In genomic region chr9:120410421-120410820, GRCm38 (mm10) we compare ENCODE assay signal across 8 mouse cellular contexts.
A peak's percentile ranks its signal among the peaks of the same experiment; 100 is the strongest.
DNase-seq lines count a peak whose midpoint lies in the region; ATAC-seq and TF ChIP-seq lines count a peak whose summit lies in the region.

No protein-coding gene starts in this region.

- H3K9me3 ChIP-seq in forebrain, embryonic 10.5 days: no peaks in the 10 kb centered on the region
- H3K9me3 ChIP-seq in forebrain, embryonic 15.5 days: no peaks in the 10 kb centered on the region
- no peaks in the 10 kb centered on the region for H3K9me3 ChIP-seq in midbrain, embryonic 10.5 days (replicated peaks)
- H3K9me3 ChIP-seq in midbrain, embryonic 11.5 days (ENCODE audit: control insufficient read depth, low read length): no peaks in the 10 kb centered on the region
- no peaks in the 10 kb centered on the region for H3K9me3 ChIP-seq in lung, postnatal 0 days (ENCODE audit: low read length)

- H3K27me3 ChIP-seq in forebrain, embryonic 10.5 days (ENCODE audit: poor library complexity, severe bottlenecking): no peaks in the 10 kb centered on the region
- no peaks in the 10 kb centered on the region for H3K27me3 ChIP-seq in forebrain, embryonic 15.5 days
- no peaks in the 10 kb centered on the region for H3K27me3 ChIP-seq in midbrain, embryonic 10.5 days (ENCODE audit: low read depth, poor library complexity, severe bottlenecking)
- no peaks in the 10 kb centered on the region for H3K27me3 ChIP-seq in midbrain, embryonic 11.5 days (ENCODE audit: control insufficient read depth, insufficient read depth, low read length)
- no peaks in the 10 kb centered on the region for H3K27me3 ChIP-seq in lung, postnatal 0 days (replicated peaks; ENCODE audit: insufficient read depth, low read length)
- no peaks in the 10 kb centered on the region for H3K27me3 ChIP-seq in splenic B cell, adult 2 months (ENCODE audit: control insufficient read depth, insufficient read depth, low read length, poor library complexity, severe bottlenecking)

- no peak for TF ChIP-seq EP300 in lung, postnatal 0 days (IDR thresholded peaks at IDR 0.05)

- H3K4me3 ChIP-seq in forebrain, embryonic 10.5 days: no peak overlapping the region
- no peak overlapping the region for H3K4me3 ChIP-seq in forebrain, embryonic 15.5 days
- no peak overlapping the region for H3K4me3 ChIP-seq in midbrain, embryonic 10.5 days
- H3K4me3 ChIP-seq in midbrain, embryonic 11.5 days (ENCODE audit: low read depth, low read length): no peak overlapping the region
- no peak overlapping the region for H3K4me3 ChIP-seq in lung, postnatal 0 days (ENCODE audit: low read depth, low read length)

- peak; percentile 36 for DNase-seq in forebrain, embryonic 10.5 days (ENCODE audit: extremely low spot score, low spot score)
- peak; percentile 28 for DNase-seq in midbrain, embryonic 10.5 days (ENCODE audit: low spot score)
- DNase-seq in midbrain, embryonic 11.5 days (ENCODE audit: low spot score, missing footprints): no peak
- DNase-seq in brain, adult 2 months (ENCODE audit: low read depth, low spot score): peak; percentile 86
- DNase-seq in frontal cortex, postnatal 36 days (ENCODE audit: low spot score in 2 of 2): peak; percentile 59 to 68
- peak; percentile 59 for DNase-seq in lung, postnatal 0 days (ENCODE audit: low spot score)
- DNase-seq in splenic B cell, adult 2 months (ENCODE audit: low read depth, low spot score): peak; percentile 71

- no peaks in the 10 kb centered on the region for H3K4me1 ChIP-seq in forebrain, embryonic 10.5 days
- H3K4me1 ChIP-seq in forebrain, embryonic 15.5 days: no peaks in the 10 kb centered on the region
- peaks cover 8% of the 10 kb centered on the region; the same call in 1 of the 2 replicates for H3K4me1 ChIP-seq in midbrain, embryonic 10.5 days
- peaks cover 2% of the 10 kb centered on the region; the same call in 1 of the 2 replicates for H3K4me1 ChIP-seq in midbrain, embryonic 11.5 days (ENCODE audit: control insufficient read depth, insufficient read depth, low read length)
- no peaks in the 10 kb centered on the region for H3K4me1 ChIP-seq in lung, postnatal 0 days (ENCODE audit: insufficient read depth, low read depth, low read length)

- no peak for ATAC-seq in forebrain, embryonic 15.5 days (replicated peaks)
- ATAC-seq in midbrain, embryonic 11.5 days (ENCODE audit: low FRiP score): no peak
- no peak for ATAC-seq in lung, postnatal 0 days

- no peaks in the 10 kb centered on the region for H3K36me3 ChIP-seq in forebrain, embryonic 10.5 days (replicated peaks)
- H3K36me3 ChIP-seq in forebrain, embryonic 15.5 days: no peaks in the 10 kb centered on the region
- H3K36me3 ChIP-seq in midbrain, embryonic 10.5 days: no peaks in the 10 kb centered on the region
- H3K36me3 ChIP-seq in midbrain, embryonic 11.5 days (ENCODE audit: control insufficient read depth, insufficient read depth, low read length): no peaks in the 10 kb centered on the region
- no peaks in the 10 kb centered on the region for H3K36me3 ChIP-seq in lung, postnatal 0 days (ENCODE audit: insufficient read depth, low read length)
- H3K36me3 ChIP-seq in splenic B cell, adult 2 months (ENCODE audit: control insufficient read depth, insufficient read depth, low read length, poor library complexity, severe bottlenecking): no peaks in the 10 kb centered on the region

- no peak overlapping the region for H3K9ac ChIP-seq in forebrain, embryonic 15.5 days (replicated peaks)
- no peak overlapping the region for H3K9ac ChIP-seq in midbrain, embryonic 11.5 days (ENCODE audit: low read length)
- no peak overlapping the region for H3K9ac ChIP-seq in lung, postnatal 0 days (replicated peaks; ENCODE audit: low read depth)

- H3K4me2 ChIP-seq in forebrain, embryonic 15.5 days (replicated peaks): no peak overlapping the region
- H3K4me2 ChIP-seq in midbrain, embryonic 11.5 days: no peak overlapping the region
- no peak overlapping the region for H3K4me2 ChIP-seq in lung, postnatal 0 days (replicated peaks; ENCODE audit: low read depth, low read length)

- WGBS in forebrain, embryonic 10.5 days: 34% methylated on average over 5 of the region's 5 CpGs
- WGBS in forebrain, embryonic 15.5 days: 31% methylated on average over 5 of the region's 5 CpGs
- 35% methylated on average over 5 of the region's 5 CpGs for WGBS in midbrain, embryonic 10.5 days
- WGBS in midbrain, embryonic 11.5 days: 27% methylated on average over 5 of the region's 5 CpGs
- 20% methylated on average over 5 of the region's 5 CpGs for WGBS in lung, postnatal 0 days

- H3K27ac ChIP-seq in forebrain, embryonic 10.5 days: no peak overlapping the region
- H3K27ac ChIP-seq in forebrain, embryonic 15.5 days (replicated peaks): no peak overlapping the region
- H3K27ac ChIP-seq in midbrain, embryonic 10.5 days (replicated peaks): no peak overlapping the region
- no peak overlapping the region for H3K27ac ChIP-seq in midbrain, embryonic 11.5 days (ENCODE audit: low read depth, low read length)
- no peak overlapping the region for H3K27ac ChIP-seq in lung, postnatal 0 days (ENCODE audit: low read length)

- peak; percentile 75 for TF ChIP-seq CTCF in lung, postnatal 0 days (IDR thresholded peaks at IDR 0.05)
